Mouse (Mus musculus): ENCODE measurements around the gene Cmklr1. TPM values are rescaled to one million over a fixed set of nuclear protein-coding genes. Genes with fewer than 3 reads are reported as not detected.
A peak's percentile ranks its signal among the peaks of the same experiment; 100 is the strongest.

The Cmklr1 gene
- polyA plus RNA-seq, 1 experiment: 82.3 TPM

GRCm38 (mm10) chr5:113654206-113654605 is 4.0 kb upstream of the Cmklr1 start:
- Histone ChIP-seq H3K4me1 (ENCODE audit: control insufficient read depth, insufficient read depth, low read length) (peaks cover 11% of the 10 kb centered on the region), H3K27ac (ENCODE audit: control insufficient read depth, insufficient read depth, low read depth, low read length) (no peak overlapping the region), H3K36me3 (ENCODE audit: control insufficient read depth, insufficient read depth, low read length) (no peaks in the 10 kb centered on the region), H3K4me3 (ENCODE audit: control insufficient read depth, low read depth, low read length) (peak overlapping the region; percentile 72), H3K27me3 (ENCODE audit: control insufficient read depth, insufficient read depth, low read length) (0 out of 2 replicates have a peak, but pooled peaks cover 2% of the 10 kb centered on the region)
- no peak for TF ChIP-seq POLR2A (IDR thresholded peaks at IDR 0.05; ENCODE audit: control insufficient read depth, low read depth, low read length)
- TF ChIP-seq CTCF (IDR thresholded peaks at IDR 0.05; ENCODE audit: control insufficient read depth, insufficient read depth, insufficient replicate concordance, low read depth, low read length): no peak

- no peaks in the 10 kb centered on the region for H3K36me3 ChIP-seq (ENCODE audit: control insufficient read depth, insufficient read depth, low read length)
- TF ChIP-seq CTCF (IDR thresholded peaks at IDR 0.05; ENCODE audit: control insufficient read depth, insufficient read depth, insufficient replicate concordance, low read depth, low read length) (no peak), POLR2A (IDR thresholded peaks at IDR 0.05; ENCODE audit: control insufficient read depth, low read depth, low read length) (no peak)
Measured at GRCm38 (mm10) chr5:113652215-113652614, 2.0 kb upstream of the Cmklr1 start.

GRCm38 (mm10) chr5:113648647-113649211 is 1.5 kb downstream of the Cmklr1 start:
- peaks cover 2% of the 10 kb centered on the region; the same call in 1 of the 2 replicates for H3K27me3 ChIP-seq (ENCODE audit: control insufficient read depth, insufficient read depth, low read length)
- H3K27ac ChIP-seq (ENCODE audit: control insufficient read depth, insufficient read depth, low read depth, low read length): no peak overlapping the region
- H3K4me3 ChIP-seq (ENCODE audit: control insufficient read depth, low read depth, low read length): no peak overlapping the region
- peaks cover 3% of the 10 kb centered on the region for H3K4me1 ChIP-seq (ENCODE audit: control insufficient read depth, insufficient read depth, low read length)
- H3K36me3 ChIP-seq (ENCODE audit: control insufficient read depth, insufficient read depth, low read length): no peaks in the 10 kb centered on the region
- no peak for TF ChIP-seq CTCF (IDR thresholded peaks at IDR 0.05; ENCODE audit: control insufficient read depth, insufficient read depth, insufficient replicate concordance, low read depth, low read length)

More at GRCm38 (mm10) chr5:113652215-113652614, 2.0 kb upstream of the Cmklr1 start:
- Histone ChIP-seq H3K27ac (ENCODE audit: control insufficient read depth, insufficient read depth, low read depth, low read length) (no peak overlapping the region), H3K4me3 (ENCODE audit: control insufficient read depth, low read depth, low read length) (peak overlapping the region; percentile 44), H3K27me3 (ENCODE audit: control insufficient read depth, insufficient read depth, low read length) (peaks cover 2% of the 10 kb centered on the region; the same call in 1 of the 2 replicates), H3K4me1 (ENCODE audit: control insufficient read depth, insufficient read depth, low read length) (peaks cover 11% of the 10 kb centered on the region)

- no peaks in the 10 kb centered on the region for H3K36me3 ChIP-seq (ENCODE audit: control insufficient read depth, insufficient read depth, low read length)
- no peak for TF ChIP-seq POLR2A (IDR thresholded peaks at IDR 0.05; ENCODE audit: control insufficient read depth, low read depth, low read length)
- peaks cover 10% of the 10 kb centered on the region for H3K4me1 ChIP-seq (ENCODE audit: control insufficient read depth, insufficient read depth, low read length)
- H3K27ac ChIP-seq (ENCODE audit: control insufficient read depth, insufficient read depth, low read depth, low read length): no peak overlapping the region
- H3K4me3 ChIP-seq (ENCODE audit: control insufficient read depth, low read depth, low read length): no peak overlapping the region
- peaks cover 2% of the 10 kb centered on the region; the same call in 1 of the 2 replicates for H3K27me3 ChIP-seq (ENCODE audit: control insufficient read depth, insufficient read depth, low read length)
Measured at GRCm38 (mm10) chr5:113647141-113647540, 3.1 kb downstream of the Cmklr1 start.

- TF ChIP-seq CTCF (IDR thresholded peaks at IDR 0.05; ENCODE audit: control insufficient read depth, insufficient read depth, insufficient replicate concordance, low read depth, low read length): no peak
- peak overlapping the region; percentile 70 for H3K4me3 ChIP-seq (ENCODE audit: control insufficient read depth, low read depth, low read length)
- H3K27me3 ChIP-seq (ENCODE audit: control insufficient read depth, insufficient read depth, low read length): no peaks in the 10 kb centered on the region; the same call in 1 of the 2 replicates
- no peak overlapping the region for H3K27ac ChIP-seq (ENCODE audit: control insufficient read depth, insufficient read depth, low read depth, low read length)
- no peaks in the 10 kb centered on the region for H3K36me3 ChIP-seq (ENCODE audit: control insufficient read depth, insufficient read depth, low read length)
- H3K4me1 ChIP-seq (ENCODE audit: control insufficient read depth, insufficient read depth, low read length): peaks cover 7% of the 10 kb centered on the region
Measured at GRCm38 (mm10) chr5:113644520-113644919, 5.7 kb downstream of the Cmklr1 start.

GRCm38 (mm10) chr5:113643107-113643848 is 6.9 kb downstream of the Cmklr1 start:
- H3K27me3 ChIP-seq (ENCODE audit: control insufficient read depth, insufficient read depth, low read length): no peaks in the 10 kb centered on the region
- peak overlapping the region; percentile 70 for H3K4me3 ChIP-seq (ENCODE audit: control insufficient read depth, low read depth, low read length)
- no peak overlapping the region for H3K27ac ChIP-seq (ENCODE audit: control insufficient read depth, insufficient read depth, low read depth, low read length)
- TF ChIP-seq CTCF (IDR thresholded peaks at IDR 0.05; ENCODE audit: control insufficient read depth, insufficient read depth, insufficient replicate concordance, low read depth, low read length): no peak
- no peak for TF ChIP-seq POLR2A (IDR thresholded peaks at IDR 0.05; ENCODE audit: control insufficient read depth, low read depth, low read length)
- H3K36me3 ChIP-seq (ENCODE audit: control insufficient read depth, insufficient read depth, low read length): no peaks in the 10 kb centered on the region
- peaks cover 7% of the 10 kb centered on the region for H3K4me1 ChIP-seq (ENCODE audit: control insufficient read depth, insufficient read depth, low read length)

- Histone ChIP-seq H3K36me3 (ENCODE audit: control insufficient read depth, insufficient read depth, low read length) (no peaks in the 10 kb centered on the region), H3K4me3 (ENCODE audit: control insufficient read depth, low read depth, low read length) (no peak overlapping the region), H3K27ac (ENCODE audit: control insufficient read depth, insufficient read depth, low read depth, low read length) (no peak overlapping the region), H3K4me1 (ENCODE audit: control insufficient read depth, insufficient read depth, low read length) (peaks cover 7% of the 10 kb centered on the region), H3K27me3 (ENCODE audit: control insufficient read depth, insufficient read depth, low read length) (no peaks in the 10 kb centered on the region)
- TF ChIP-seq CTCF (IDR thresholded peaks at IDR 0.05; ENCODE audit: control insufficient read depth, insufficient read depth, insufficient replicate concordance, low read depth, low read length) (no peak), POLR2A (IDR thresholded peaks at IDR 0.05; ENCODE audit: control insufficient read depth, low read depth, low read length) (no peak)
Measured at GRCm38 (mm10) chr5:113641066-113641465, 9.2 kb downstream of the Cmklr1 start.

Data from testis, adult 2 months (tissue).